Mouse (Mus musculus) limb, embryonic 14.5 days (tissue): ENCODE data around the gene Il18bp. TPM values are rescaled to one million over a fixed set of nuclear protein-coding genes. Genes with fewer than 3 reads are reported as not detected.

Experiments used
- ATAC-seq: fragments of 200-750 bp; cut with Nextera tagmentation; 2 replicates; pipeline ENCODE4 v1.8.0; 2017; ENCODE audit warnings: low read depth, moderate number of reproducible peaks, moderate TSS enrichment; ENCODE audit not compliant: low FRiP score
- DNase-seq: peaks from one replicate; pipeline ENCODE4 v3.0.0-alpha.2; 2015; ENCODE audit warnings: low spot score
- H3K27ac ChIP-seq: fragments of 300-500 bp; sonication (generic); replicated peaks from 2 replicates; pipeline ENCODE4 v1.5.1; 2014; ENCODE audit warnings: low read depth, mild to moderate bottlenecking, low read length, moderate library complexity, mixed read lengths
- H3K27me3 ChIP-seq: fragments of 300-500 bp; sonication (generic); 2 replicates; pipeline ENCODE4 v1.6.1; 2014; ENCODE audit warnings: low read length, mixed read lengths; ENCODE audit not compliant: control insufficient read depth, insufficient read depth
- H3K36me3 ChIP-seq: fragments of 300-500 bp; sonication (generic); 2 replicates; pipeline ENCODE4 v1.6.1; 2014; ENCODE audit warnings: mild to moderate bottlenecking, low read length, moderate library complexity, mixed read lengths; ENCODE audit not compliant: control insufficient read depth, insufficient read depth
- H3K4me1 ChIP-seq: fragments of 300-500 bp; sonication (generic); 2 replicates; pipeline ENCODE4 v1.6.1; 2014; ENCODE audit warnings: antibody characterized with exemption, low read length, mixed read lengths; ENCODE audit not compliant: control insufficient read depth, insufficient read depth
- H3K4me2 ChIP-seq: fragments of 300-500 bp; sonication (generic); replicated peaks from 2 replicates; pipeline ENCODE4 v1.6.1; 2014; ENCODE audit warnings: low read depth, mild to moderate bottlenecking, low read length, moderate library complexity; ENCODE audit not compliant: severe bottlenecking
- H3K4me3 ChIP-seq: fragments of 300-500 bp; sonication (generic); replicated peaks from 2 replicates; pipeline ENCODE4 v1.5.1; 2014; ENCODE audit warnings: low read length
- H3K9ac ChIP-seq: fragments of 300-500 bp; sonication (generic); 2 replicates; pipeline ENCODE4 v1.6.1; 2014; ENCODE audit warnings: mild to moderate bottlenecking, low read depth, low read length, moderate library complexity; ENCODE audit not compliant: severe bottlenecking
- H3K9me3 ChIP-seq: fragments of 300-500 bp; sonication (generic); 2 replicates; pipeline ENCODE4 v1.6.1; 2016; ENCODE audit warnings: low read length; ENCODE audit not compliant: control insufficient read depth
- POLR2A ChIP-seq: fragments of 200-500 bp; IDR thresholded peaks from 2 replicates; pipeline ENCODE4 v1.8.0; 2012; ENCODE audit warnings: inconsistent platforms, mild to moderate bottlenecking, moderate library complexity, borderline replicate concordance; ENCODE audit not compliant: insufficient read depth, insufficient read length; ENCODE audit errors: extremely low read depth
- WGBS: fragments of 180-500 bp; shearing (Covaris S2); extraction: QIAGEN DNeasy Blood & Tissue Kit; methylation state at CpG from one replicate; pipeline ENCODE4 v1.1.7; 2014; 5-methylcytosine and 5-hydroxymethylcytosine counted together
- polyA plus RNA-seq, 2 experiments: library from polyadenylated mRNA; depleted of rRNA in 1 of 2; stranded (reverse) in 1 of 2; unstranded in 1 of 2; fragments of >200 nt; fragmentation: Nextera tagmentation in 1 of 2; extraction: Ambion mirVana in 1 of 2; gene quantifications; 2 replicates each; pipeline versions ENCODE4 v1.2.1 to v1.2.3; 2012 to 2014

Il18bp gene
- polyA plus RNA-seq, 2 experiments, result 2.2 to 12.9 TPM

- no peaks in the 10 kb centered on the region for H3K9me3 ChIP-seq
- H3K27me3 ChIP-seq, result no peaks in the 10 kb centered on the region
- no peak overlapping the region for H3K9ac ChIP-seq
- no peak for ATAC-seq
- no peak overlapping the region for H3K4me3 ChIP-seq
- H3K4me1 ChIP-seq, result no peaks in the 10 kb centered on the region
- no peak overlapping the region for H3K27ac ChIP-seq
- H3K36me3 ChIP-seq, result peaks cover 88% of the 10 kb centered on the region
- DNase-seq, result no peak
- H3K4me2 ChIP-seq, result no peak overlapping the region
- TF ChIP-seq POLR2A, result no peak
- WGBS, result 80% methylated on average over 7 of the region's 7 CpGs
These were observed 456 bp downstream of the Il18bp start for GRCm38 (mm10) chr7:102018034-102018433.

- Histone ChIP-seq H3K36me3 (peaks cover 89% of the 10 kb centered on the region), H3K27me3 (no peaks in the 10 kb centered on the region), H3K4me1 (no peaks in the 10 kb centered on the region), H3K9me3 (no peaks in the 10 kb centered on the region), H3K9ac (no peak overlapping the region), H3K27ac (no peak overlapping the region), H3K4me2 (no peak overlapping the region), H3K4me3 (no peak overlapping the region)
- TF ChIP-seq POLR2A, result no peak
- no peak for ATAC-seq
- 71% methylated on average over 5 of the region's 5 CpGs for WGBS
- no peak for DNase-seq
These were observed 1.0 kb downstream of the Il18bp start for GRCm38 (mm10) chr7:102017452-102017851.

DNA sequence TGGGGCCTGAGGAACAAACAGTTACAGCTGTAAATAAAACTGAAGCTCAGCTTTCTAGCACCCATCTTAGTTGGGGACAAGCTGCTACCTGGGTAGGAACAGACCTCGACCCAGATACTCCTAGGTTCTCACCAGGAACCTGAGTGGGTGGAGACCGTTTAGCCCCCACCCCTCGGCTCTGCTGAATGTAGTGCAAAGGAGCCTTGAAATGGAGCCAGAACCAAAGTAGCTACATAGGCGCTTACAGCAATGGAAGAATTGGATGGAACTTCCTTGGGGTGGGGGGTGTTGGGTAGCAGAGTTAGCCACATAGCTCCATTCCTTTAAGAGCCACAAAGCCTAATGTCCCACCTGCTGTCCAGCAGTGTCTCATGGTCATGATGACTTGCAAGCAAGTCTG is 1.6 kb downstream of the Il18bp start:
- Histone ChIP-seq H3K4me2 (no peak overlapping the region), H3K27ac (no peak overlapping the region), H3K4me3 (no peak overlapping the region), H3K36me3 (peaks cover 89% of the 10 kb centered on the region), H3K9ac (no peak overlapping the region), H3K27me3 (no peaks in the 10 kb centered on the region), H3K4me1 (no peaks in the 10 kb centered on the region), H3K9me3 (no peaks in the 10 kb centered on the region)
- DNase-seq (no peak), ATAC-seq (no peak)
- whole genome bisulfite sequencing, result 84% methylated on average over 4 of the region's 4 CpGs
- TF ChIP-seq POLR2A, result no peak

GRCm38 (mm10) chr7:102014995-102015394 is 3.5 kb downstream of the Il18bp start:
- ATAC-seq (no peak), DNase-seq (no peak)
- Histone ChIP-seq H3K27me3 (no peaks in the 10 kb centered on the region), H3K9ac (no peak overlapping the region), H3K36me3 (peaks cover 96% of the 10 kb centered on the region), H3K4me2 (no peak overlapping the region), H3K4me1 (no peaks in the 10 kb centered on the region), H3K27ac (no peak overlapping the region), H3K9me3 (no peaks in the 10 kb centered on the region), H3K4me3 (no peak overlapping the region)
- WGBS, result 80% methylated on average over 2 of the region's 2 CpGs
- TF ChIP-seq POLR2A, result no peak

DNA sequence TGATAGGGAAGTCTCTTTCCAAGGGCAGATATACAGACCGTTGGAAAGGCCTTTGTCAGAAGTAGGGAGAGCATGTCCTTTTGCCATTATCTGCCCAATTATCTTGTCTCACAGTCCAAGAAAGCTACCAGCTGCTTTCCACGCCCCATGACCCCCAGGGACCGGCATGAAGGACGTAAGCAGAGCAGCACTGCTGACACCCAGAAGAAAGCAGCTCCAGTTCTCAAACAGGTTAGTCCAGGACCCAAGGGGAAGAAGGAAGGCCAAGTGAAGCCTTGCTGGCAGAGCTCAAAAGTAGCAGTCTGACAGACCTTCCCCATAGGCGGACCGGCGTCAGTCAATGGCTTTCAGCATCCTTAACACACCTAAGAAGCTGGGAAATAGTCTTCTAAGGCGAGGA is 5.1 kb downstream of the Il18bp start:
- no peaks in the 10 kb centered on the region for H3K9me3 ChIP-seq
- TF ChIP-seq POLR2A, result no peak
- H3K4me3 ChIP-seq, result no peak overlapping the region
- H3K9ac ChIP-seq, result no peak overlapping the region
- no peak overlapping the region for H3K4me2 ChIP-seq
- H3K27me3 ChIP-seq, result no peaks in the 10 kb centered on the region
- DNase-seq, result no peak
- H3K4me1 ChIP-seq, result no peaks in the 10 kb centered on the region
- WGBS, result 88% methylated on average over 8 of the region's 8 CpGs
- ATAC-seq, result no peak
- H3K27ac ChIP-seq, result no peak overlapping the region
- peaks cover 99% of the 10 kb centered on the region for H3K36me3 ChIP-seq

DNA sequence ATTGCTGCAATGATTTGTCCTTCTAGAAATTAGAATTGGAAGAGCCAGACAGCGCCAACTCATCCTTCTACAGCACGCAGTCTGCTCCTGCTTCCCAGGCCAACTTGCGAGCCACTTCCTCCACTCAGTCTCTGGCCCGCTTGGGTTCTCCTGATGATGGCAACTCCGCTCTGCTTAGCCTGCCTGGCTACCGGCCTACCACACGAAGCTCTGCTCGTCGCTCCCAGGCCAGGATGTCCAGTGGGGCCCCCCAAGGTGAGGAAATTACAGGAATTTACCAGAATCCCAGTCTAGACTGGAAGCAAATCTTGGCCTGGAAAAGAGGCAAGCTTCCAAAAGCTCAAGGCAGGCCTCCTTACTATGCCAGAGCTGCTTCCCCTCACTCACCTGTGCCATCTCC is 6.6 kb downstream of the Il18bp start:
- Histone ChIP-seq H3K36me3 (peaks cover 100% of the 10 kb centered on the region), H3K4me1 (no peaks in the 10 kb centered on the region), H3K27ac (no peak overlapping the region), H3K9ac (no peak overlapping the region), H3K4me3 (no peak overlapping the region), H3K4me2 (no peak overlapping the region), H3K9me3 (no peaks in the 10 kb centered on the region), H3K27me3 (no peaks in the 10 kb centered on the region)
- no peak for TF ChIP-seq POLR2A
- no peak for DNase-seq
- ATAC-seq, result no peak
- 90% methylated on average over 9 of the region's 9 CpGs for WGBS
